Mouse (Mus musculus) T-helper 17 cell (primary cell): ENCODE measurements around the gene Vmn2r10.
"Not testable (repeated sequence)": the region's sequence is repeated elsewhere in the genome, so short reads cannot be mapped to it uniquely, and the experiment has no call there.

Experiments used
- in situ Hi-C, 2 experiments: fragments of 300-600 bp; cut with MboI, MseI; formaldehyde crosslinking; loops; 1 replicate in 1 of 2; 2 replicates in 1 of 2; pipeline ENCODE4 v1.15.1; 2025; ENCODE audit warnings: high pct_unique_total_duplicates in 2 of 2

Gene Vmn2r10

DNA sequence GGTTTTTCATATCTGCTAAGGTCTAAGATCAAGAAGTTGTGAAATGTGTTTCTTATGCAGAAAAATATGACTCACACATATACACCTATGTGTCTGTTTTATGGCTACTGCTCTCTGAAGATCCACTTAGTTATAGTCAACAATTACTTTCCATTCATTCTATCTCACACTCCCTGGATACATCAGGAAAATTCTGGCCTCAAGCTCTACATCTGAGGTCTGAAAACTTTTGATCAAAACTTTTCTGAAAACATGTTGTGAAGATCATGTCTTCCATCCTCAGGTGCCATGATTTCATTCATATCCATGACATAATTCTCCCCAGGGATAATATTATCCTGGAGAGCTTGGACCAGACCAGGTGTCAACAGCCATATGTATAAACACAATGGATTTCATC lies at the start of gene Vmn2r10:
Gene Vmn2r10, minus strand, starts transcription at position 101 of the 400 bp plus-strand sequence.
- in situ Hi-C loops, result not testable (repeated sequence)

DNA sequence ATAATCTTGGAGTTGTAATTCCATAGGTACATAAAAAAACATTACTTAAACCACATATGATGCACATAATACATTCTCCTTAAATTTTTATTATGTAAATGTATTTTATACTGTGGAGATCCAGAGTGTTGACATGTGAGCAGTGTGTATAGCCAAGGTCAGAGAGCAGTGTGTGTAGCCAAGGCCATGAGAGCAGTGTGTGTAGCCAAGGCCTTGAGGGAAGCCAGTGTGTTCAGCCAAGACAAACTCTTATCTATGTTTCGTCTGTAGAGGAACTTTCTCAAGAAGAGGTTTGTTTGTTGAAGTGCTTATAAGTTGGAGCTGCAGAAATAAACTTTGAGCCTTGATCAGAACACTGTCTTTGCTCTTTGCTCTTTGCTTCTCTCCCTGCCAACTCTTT lies 49.0 kb upstream of the Vmn2r10 start:
- in situ Hi-C loops, result no loop called here

DNA sequence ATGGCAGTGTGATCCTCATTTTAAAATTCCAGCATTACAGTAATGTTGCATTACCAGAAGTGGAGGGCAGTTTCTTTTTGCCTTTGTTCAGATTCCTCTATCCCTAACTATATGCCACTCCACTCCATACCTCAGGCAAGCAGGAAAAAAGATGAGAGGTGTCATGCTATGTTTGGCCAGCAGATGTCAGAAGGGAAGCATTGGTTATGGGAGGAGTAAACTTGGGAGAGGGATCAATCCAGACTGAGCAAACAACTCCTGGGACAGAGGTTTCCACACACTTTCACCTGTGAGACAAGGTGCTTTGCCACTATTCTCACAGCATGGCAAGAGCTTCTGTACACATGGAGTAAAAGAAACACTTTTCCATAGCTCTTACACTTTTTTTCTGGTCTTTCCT lies 26.3 kb upstream of the Vmn2r10 start:
- in situ Hi-C loops, result no loop called here

DNA sequence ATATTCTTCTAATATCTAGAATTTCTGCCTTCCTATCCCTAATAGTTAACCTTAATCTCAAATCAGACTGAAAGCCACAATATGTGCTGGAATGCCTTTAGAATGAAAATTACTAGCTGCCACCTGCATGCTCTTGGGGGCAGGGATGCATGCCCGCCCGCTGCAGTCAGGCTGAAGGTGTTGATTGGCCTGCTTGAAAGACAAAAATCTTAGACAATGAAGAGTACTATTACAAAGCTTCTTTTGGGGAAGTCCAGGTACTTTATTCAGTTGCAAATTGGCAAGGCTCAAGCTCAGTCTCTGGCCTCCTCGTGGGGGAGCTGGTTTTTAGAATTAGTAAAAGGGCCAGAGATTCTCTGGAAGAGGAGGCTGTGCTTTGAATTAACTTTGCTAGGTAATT lies 17.4 kb downstream of the Vmn2r10 start:
- in situ Hi-C loops, result no loop called here
